Mouse (Mus musculus) heart, postnatal 36 days (tissue): ENCODE data around the gene Iqcg. TPM values are rescaled to one million over a fixed set of nuclear protein-coding genes. Genes with fewer than 3 reads are reported as not detected.

Experiments used
- DNase-seq, 2 experiments: peaks; one replicate each; pipeline ENCODE4 v3.0.0; 2021 to 2022
- intact Hi-C: fragments of 180-260 bp; cut with DNase I; formaldehyde crosslinking; loops from one replicate; pipeline ENCODE4 v1.15.1; 2025
- microRNA-seq, 2 experiments: library from miRNA; unstranded; fragments of <30 nt; microRNA quantifications; one replicate each; pipeline ENCODE4 v1.2.0; 2021; ENCODE audit warnings: borderline number of aligned reads in 2 of 2
- total RNA-seq, 2 experiments: library from RNA; stranded (reverse); gene quantifications; 2 replicates each; pipeline ENCODE4 v1.2.3; 2021

The Iqcg gene
- total RNA-seq, 2 experiments from 2014 or later = 0.33 to 0.60 TPM

GRCm38 (mm10) chr16:33005216-33005615 is 50.8 kb downstream of the Iqcg start:
- intact Hi-C loops = loop anchor here (5.0 kb wide), 1 partner anchor 98 kb away; no protein-coding TSS in a partner anchor
- DNase-seq = no peak

- no peak for DNase-seq
- intact Hi-C loops = no loop called here
Measured at GRCm38 (mm10) chr16:32992158-32992557, 63.9 kb downstream of the Iqcg start.

- intact Hi-C loops = loop anchor here (5.0 kb wide), 1 partner anchor 82 kb away; no protein-coding TSS in a partner anchor
- no peak for DNase-seq
Measured at GRCm38 (mm10) chr16:32984631-32985030, 71.4 kb downstream of the Iqcg start.

GRCm38 (mm10) chr16:32981405-32981804 is 74.6 kb downstream of the Iqcg start:
- no peak for DNase-seq
- intact Hi-C loops = no loop called here

GRCm38 (mm10) chr16:32980227-32980626 is 75.8 kb downstream of the Iqcg start:
- intact Hi-C loops = no loop called here
- DNase-seq = no peak

GRCm38 (mm10) chr16:32973047-32973446 is 83.0 kb downstream of the Iqcg start:
- no peak for DNase-seq
- intact Hi-C loops = no loop called here

- no peak for DNase-seq
- intact Hi-C loops = no loop called here
Measured at GRCm38 (mm10) chr16:32972535-32972934, 83.5 kb downstream of the Iqcg start.

Small RNA genes within 50 kb of the gene (microRNA-seq; reads per million reads assigned to microRNA genes)
- gene Gm22231 = 0 reads per million in 2 experiments
- 2.2 to 12.1 reads per million in 2 experiments for gene Mir1947

Other genes starting within 250 kb of the Iqcg start
- gene Smbd1, start 245.7 kb downstream of the Iqcg start, total RNA-seq = not detected
- gene Fyttd1, start 178.7 kb downstream of the Iqcg start, total RNA-seq = 100 to 1,000 TPM in 1 of 2 experiments, 10 to 100 TPM in 1; 98.9 to 101 TPM
- gene Rubcn, start 178.5 kb downstream of the Iqcg start, total RNA-seq = 10 to 100 TPM; 35.1 to 35.9 TPM
- gene Lrch3, start 142.1 kb downstream of the Iqcg start, total RNA-seq = 10 to 100 TPM; 24.6 to 25.4 TPM
- 100 to 1,000 TPM; 301 to 318 TPM for gene Rpl35a, start 235 bp upstream of the Iqcg start, total RNA-seq
- gene Lmln, start 6.3 kb upstream of the Iqcg start, total RNA-seq = 1 to 10 TPM; 1.8 to 3.2 TPM
- gene Osbpl11, start 128.9 kb upstream of the Iqcg start, total RNA-seq = 10 to 100 TPM; 19.8 to 22.4 TPM
- 10 to 100 TPM; 24.5 to 25.0 TPM for gene Snx4, start 195.2 kb upstream of the Iqcg start, total RNA-seq